8 mouse cellular contexts compared by ENCODE assay signal in the genomic region with DNA sequence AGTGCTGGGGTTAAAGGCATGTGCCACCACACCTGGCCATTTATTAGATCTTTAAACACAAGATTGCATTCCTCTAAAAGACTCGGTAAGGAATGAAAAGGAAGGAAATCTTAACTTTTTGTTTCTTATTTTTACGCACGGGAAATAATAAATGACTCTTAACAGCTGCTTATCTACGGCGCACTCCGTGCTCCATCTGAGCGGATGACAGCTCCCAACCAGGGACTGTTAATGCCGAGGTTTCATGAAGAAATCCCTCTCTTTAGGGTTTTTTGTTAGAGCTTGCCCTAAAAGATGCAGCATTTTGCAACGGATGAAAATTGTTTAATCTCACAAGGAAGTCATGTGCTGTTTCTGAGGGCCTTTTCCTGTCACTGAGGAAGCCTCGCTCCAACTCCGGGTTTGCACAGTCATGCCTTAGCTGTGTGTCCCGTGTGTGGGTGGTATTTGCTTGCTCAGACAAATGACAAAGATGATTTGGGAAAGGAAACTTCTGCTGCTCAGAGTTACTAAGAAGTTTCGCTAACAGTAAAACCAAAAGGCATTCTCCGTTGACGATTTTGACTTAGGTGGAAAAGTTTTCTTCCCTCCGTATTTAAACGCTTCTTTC. TPM values are rescaled to one million over a fixed set of nuclear protein-coding genes. Genes with fewer than 3 reads are reported as not detected.
DNase-seq lines count a peak whose midpoint lies in the region; ATAC-seq lines count a peak whose summit lies in the region.

No protein-coding gene starts in this region.

- DNase-seq in frontal cortex, postnatal 36 days (ENCODE audit: low spot score in 2 of 2): no peak
- DNase-seq in brain, adult 2 months (ENCODE audit: low read depth, low spot score): peak; percentile 56
- DNase-seq in kidney, adult 8-10 months: peak; percentile 1 to 4
- peak; percentile 67 for DNase-seq in lung, postnatal 25 days (ENCODE audit: low spot score)
- DNase-seq in cerebellum, adult 18-20 months: no peak
- no peak for DNase-seq in adipocyte (ENCODE audit: low spot score)
- no peak for DNase-seq in gastrocnemius, postnatal 14 days

- intact Hi-C loops in gastrocnemius, postnatal 14 days (cut with DNase I; ENCODE audit: low total_unique reads): no loop called here

- peak; percentile 85 for ATAC-seq in frontal cortex, adult (ENCODE audit: low TSS enrichment)

RNA-seq across cellular contexts. Expression of a gene that starts 13.1 kb away (rescaled TPM):
- under 1 TPM; 0.27 to 0.43 TPM for total RNA-seq in gastrocnemius, postnatal 14 days (2021)

RNA-seq across cellular contexts. Expression of a gene that starts 32.5 kb away (rescaled TPM):
- total RNA-seq in gastrocnemius, postnatal 14 days (2021): 10 to 100 TPM in 1 of 2 experiments, 1 to 10 TPM in 1; 8.5 to 12.7 TPM

RNA-seq across cellular contexts. Expression of a gene that starts 32.9 kb away (rescaled TPM):
- total RNA-seq in gastrocnemius, postnatal 14 days (2021): not detected

RNA-seq across cellular contexts. Expression of a gene that starts 54.5 kb away (rescaled TPM):
- total RNA-seq in gastrocnemius, postnatal 14 days (2021): 1 to 10 TPM; 3.6 to 4.2 TPM

Comparison
In these comparisons a context has a peak if more than half of its experiments do, and no peak if none do; other contexts are left out.
1. DNase-seq: peak in brain, adult 2 months (single experiment), kidney, adult 8-10 months (2 of 2) and lung, postnatal 25 days (single experiment); none in frontal cortex, postnatal 36 days (0 of 2), cerebellum, adult 18-20 months (0 of 2), adipocyte (single experiment) and gastrocnemius, postnatal 14 days (single experiment).